7 mouse cellular contexts compared by ENCODE assay signal in genomic region chr7:109781470-109782203, GRCm38 (mm10). TPM values are rescaled to one million over a fixed set of nuclear protein-coding genes. Genes with fewer than 3 reads are reported as not detected.
A peak's percentile ranks its signal among the peaks of the same experiment; 100 is the strongest.
DNase-seq lines count a peak whose midpoint lies in the region; ATAC-seq and TF ChIP-seq lines count a peak whose summit lies in the region.

Gene Nrip3 (minus strand): TSS chr7:109782025.

- TF ChIP-seq CTCF in bone marrow, adult 2 months (IDR thresholded peaks at IDR 0.05; ENCODE audit: control insufficient read depth, insufficient read depth, low read length) = no peak
- no peak for TF ChIP-seq CTCF in spleen, adult 2 months (IDR thresholded peaks at IDR 0.05; ENCODE audit: extremely low read depth, insufficient read depth, insufficient read length, insufficient replicate concordance)

- intact Hi-C loops in left cerebral cortex, postnatal 36 days (cut with DNase I) = no loop called here

- peak within 1 kb of the TSS; percentile 60 for H3K4me3 ChIP-seq in bone marrow, adult 2 months (replicated peaks; ENCODE audit: control insufficient read depth, low read depth, low read length)
- peak within 1 kb of the TSS; percentile 58 for H3K4me3 ChIP-seq in intestine, embryonic 16.5 days (ENCODE audit: low read length)
- H3K4me3 ChIP-seq in midbrain, embryonic 10.5 days = peak within 1 kb of the TSS; percentile 61
- peak within 1 kb of the TSS; percentile 48 for H3K4me3 ChIP-seq in spleen, adult 2 months (ENCODE audit: extremely low read depth, insufficient read depth, insufficient read length)

- peak; percentile 88 for ATAC-seq in granulocyte monocyte progenitor cell, adult 5-6 weeks (replicated peaks; ENCODE audit: poor library complexity, severe bottlenecking)
- peak; percentile 91 for ATAC-seq in intestine, embryonic 16.5 days

- 3% methylated on average over 52 of the region's 52 CpGs for WGBS in bone marrow, adult 2 months
- under 1% methylated on average over 52 of the region's 52 CpGs for WGBS in intestine, embryonic 16.5 days
- WGBS in midbrain, embryonic 10.5 days = 2% methylated on average over 52 of the region's 52 CpGs
- WGBS in spleen, adult 2 months = 4% methylated on average over 52 of the region's 52 CpGs

- peak within 1 kb of the TSS; percentile 30; the same call in 1 of the 2 replicates for H3K27ac ChIP-seq in bone marrow, adult 2 months (ENCODE audit: control insufficient read depth, insufficient read depth, low read depth, low read length, poor library complexity)
- H3K27ac ChIP-seq in intestine, embryonic 16.5 days (ENCODE audit: low read length) = no peak within 1 kb of the TSS
- peak within 1 kb of the TSS; percentile 63; the same call in 1 of the 2 replicates for H3K27ac ChIP-seq in midbrain, embryonic 10.5 days (replicated peaks)
- H3K27ac ChIP-seq in spleen, adult 2 months (ENCODE audit: insufficient read depth, low read length) = no peak within 1 kb of the TSS

- H3K27me3 ChIP-seq in intestine, embryonic 16.5 days (replicated peaks; ENCODE audit: control insufficient read depth, insufficient read depth, low read length) = peaks cover 29% of the 10 kb centered on the region
- peaks cover 61% of the 10 kb centered on the region for H3K27me3 ChIP-seq in midbrain, embryonic 10.5 days (ENCODE audit: low read depth, poor library complexity, severe bottlenecking)
- peaks cover 15% of the 10 kb centered on the region for H3K27me3 ChIP-seq in spleen, adult 2 months (ENCODE audit: control insufficient read depth, insufficient read depth, low read length)

- peak within 1 kb of the TSS; percentile 98 for H3K4me2 ChIP-seq in intestine, embryonic 16.5 days (ENCODE audit: low read depth, low read length)

- H3K36me3 ChIP-seq in intestine, embryonic 16.5 days (ENCODE audit: control insufficient read depth, insufficient read depth, low read length) = no peaks in the 10 kb centered on the region
- no peaks in the 10 kb centered on the region for H3K36me3 ChIP-seq in midbrain, embryonic 10.5 days
- H3K36me3 ChIP-seq in spleen, adult 2 months (ENCODE audit: control insufficient read depth, insufficient read depth, low read length) = no peaks in the 10 kb centered on the region

- 0 out of 2 replicates have a peak, but pooled peaks have one; percentile 12 for TF ChIP-seq POLR2A in bone marrow, adult 2 months (IDR thresholded peaks at IDR 0.05; ENCODE audit: borderline replicate concordance, control insufficient read depth, low read depth, low read length)
- no peak for TF ChIP-seq POLR2A in spleen, adult 2 months (IDR thresholded peaks at IDR 0.05; ENCODE audit: low read depth, low read length)

- H3K9me3 ChIP-seq in intestine, embryonic 16.5 days (ENCODE audit: control insufficient read depth, low read length) = no peaks in the 10 kb centered on the region
- H3K9me3 ChIP-seq in midbrain, embryonic 10.5 days (replicated peaks) = no peaks in the 10 kb centered on the region

- peak within 1 kb of the TSS; percentile 57 for H3K9ac ChIP-seq in intestine, embryonic 16.5 days (ENCODE audit: low read depth, low read length)

- peak; percentile 87 for DNase-seq in embryo, embryonic 9.5 days (ENCODE audit: extremely low spot score)
- peak; percentile 71 to 73 for DNase-seq in left cerebral cortex, postnatal 36 days (ENCODE audit: low spot score in 2 of 2)
- DNase-seq in midbrain, embryonic 10.5 days (ENCODE audit: low spot score) = peak; percentile 84
- peak in 1 of 2 experiments; percentile 46 for DNase-seq in spleen, adult 2 months (ENCODE audit: low read depth in 1 of 2, low spot score in 2 of 2)

- no peaks in the 10 kb centered on the region for H3K4me1 ChIP-seq in bone marrow, adult 2 months (ENCODE audit: control insufficient read depth, insufficient read depth, low read length)
- H3K4me1 ChIP-seq in intestine, embryonic 16.5 days (ENCODE audit: control insufficient read depth, insufficient read depth, low read length) = peaks cover 10% of the 10 kb centered on the region
- peaks cover 17% of the 10 kb centered on the region for H3K4me1 ChIP-seq in midbrain, embryonic 10.5 days
- H3K4me1 ChIP-seq in spleen, adult 2 months (ENCODE audit: control insufficient read depth, insufficient read depth, insufficient read length) = peaks cover 11% of the 10 kb centered on the region

RNA-seq across cellular contexts. Expression of gene Nrip3, which starts in this region (rescaled TPM):
- 2.0 and 3.3 TPM in 2 replicates for polyA plus RNA-seq in bone marrow, adult 2 months (2011; ENCODE audit: insufficient read depth, insufficient read length, low replicate concordance, missing spikeins)
- total RNA-seq in granulocyte monocyte progenitor cell, adult 5-6 weeks (2014; fragmentation: Nextera tagmentation) = not detected in 2 replicates
- not detected in 2 replicates for total RNA-seq in granulocyte monocyte progenitor cell, adult 5-6 weeks (2017)
- 0.39 and 0.80 TPM in 2 replicates for polyA plus RNA-seq in intestine, embryonic 16.5 days (2015; fragmentation: Nextera tagmentation; extraction: Ambion mirVana)
- 10 to 100 TPM; 83.4 to 98.3 TPM for total RNA-seq in left cerebral cortex, postnatal 36 days (2021)
- polyA plus RNA-seq in midbrain, embryonic 10.5 days (2016; fragmentation: Nextera tagmentation; extraction: Ambion mirVana) = 1.5 and 2.0 TPM in 2 replicates
- 0.38 and 0.67 TPM in 2 replicates for polyA plus RNA-seq in spleen, adult 2 months (2012; rRNA removed)

Comparison
In these comparisons a context has a peak if more than half of its experiments do, and no peak if none do; other contexts are left out.
1. RNA of gene Nrip3 (total RNA-seq): 83.4 to 98.3 TPM in left cerebral cortex, postnatal 36 days; not detected in granulocyte monocyte progenitor cell, adult 5-6 weeks; every median in the first group is over 10 times any median in the second.
2. Peak in ATAC-seq in granulocyte monocyte progenitor cell, adult 5-6 weeks; RNA of the gene not detected or under 1 TPM.
3. Peak in ATAC-seq, H3K4me3 ChIP-seq, H3K9ac ChIP-seq and H3K4me2 ChIP-seq in intestine, embryonic 16.5 days; RNA of the gene not detected or under 1 TPM.
4. H3K27ac ChIP-seq: peak in bone marrow, adult 2 months (single experiment) and midbrain, embryonic 10.5 days (single experiment); none in intestine, embryonic 16.5 days (single experiment) and spleen, adult 2 months (single experiment).
5. Peak in every context shown above with its lines, with median percentiles within 50 percentile points of each other: H3K4me3 ChIP-seq.